Mouse (Mus musculus) brain, embryonic 14.5 days (tissue): ENCODE measurements around the gene B020004J07Rik. TPM values are rescaled to one million over a fixed set of nuclear protein-coding genes. Genes with fewer than 3 reads are reported as not detected.
"Not testable (repeated sequence)": the region's sequence is repeated elsewhere in the genome, so short reads cannot be mapped to it uniquely, and the experiment has no call there.

Experiments
- DNase-seq: peaks from one replicate; pipeline ENCODE4 v3.0.0-alpha.2; 2011; ENCODE audit warnings: low read depth
- CTCF ChIP-seq: fragments of 200-500 bp; IDR thresholded peaks from 2 replicates; pipeline ENCODE4 v1.5.1; 2012; ENCODE audit warnings: inconsistent platforms, mild to moderate bottlenecking, moderate library complexity, borderline replicate concordance; ENCODE audit not compliant: insufficient read depth, insufficient read length; ENCODE audit errors: extremely low read depth
- POLR2A ChIP-seq: fragments of 200-500 bp; IDR thresholded peaks from 2 replicates; pipeline ENCODE4 v1.6.1; 2012; ENCODE audit warnings: mild to moderate bottlenecking, inconsistent platforms, borderline replicate concordance; ENCODE audit not compliant: poor library complexity, insufficient read depth, insufficient read length, severe bottlenecking; ENCODE audit errors: extremely low read depth
- polyA plus RNA-seq: library from polyadenylated mRNA; depleted of rRNA; stranded (reverse); fragments of >200 nt; gene quantifications from 2 replicates; pipeline ENCODE4 v1.2.3, GENCODE M21; 2012; rRNA removed

B020004J07Rik gene
- polyA plus RNA-seq = not detected in 2 replicates

- DNase-seq = not testable (repeated sequence)
Measured at GRCm38 (mm10) chr4:101843923-101844322, at the start of gene B020004J07Rik. Gene B020004J07Rik, minus strand, starts transcription at chr4:101844023.

GRCm38 (mm10) chr4:101889377-101889776 lies 45.6 kb upstream of the B020004J07Rik start:
- no peak for TF ChIP-seq CTCF
- TF ChIP-seq POLR2A = no peak
- no peak for DNase-seq

- no peak for DNase-seq
- TF ChIP-seq CTCF (no peak), POLR2A (no peak)
Measured at GRCm38 (mm10) chr4:101883641-101884040, 39.8 kb upstream of the B020004J07Rik start.

- not testable (repeated sequence) for DNase-seq
Measured at GRCm38 (mm10) chr4:101875687-101876086, 31.9 kb upstream of the B020004J07Rik start.

- not testable (repeated sequence) for DNase-seq
Measured at GRCm38 (mm10) chr4:101872031-101872430, 28.2 kb upstream of the B020004J07Rik start.

GRCm38 (mm10) chr4:101862289-101862688 lies 18.5 kb upstream of the B020004J07Rik start:
- TF ChIP-seq CTCF (no peak), POLR2A (no peak)

GRCm38 (mm10) chr4:101860873-101861272 lies 17.1 kb upstream of the B020004J07Rik start:
- peak; percentile 47 for DNase-seq
- TF ChIP-seq POLR2A = no peak
- peak; percentile 21; the same call in 1 of the 2 replicates for TF ChIP-seq CTCF

More at GRCm38 (mm10) chr4:101862289-101862688, 18.5 kb upstream of the B020004J07Rik start:
- no peak for DNase-seq

- TF ChIP-seq POLR2A (no peak), CTCF (no peak; the same call in 1 of the 2 replicates)
- no peak for DNase-seq
Measured at GRCm38 (mm10) chr4:101850908-101851307, 7.1 kb upstream of the B020004J07Rik start.

Other genes starting within 250 kb of the B020004J07Rik start
- gene Leprot, start 196.3 kb downstream of the B020004J07Rik start, polyA plus RNA-seq = 83.5 and 100.0 TPM in 2 replicates
- gene Lepr, start 126.6 kb downstream of the B020004J07Rik start, polyA plus RNA-seq = 1.7 and 3.5 TPM in 2 replicates
- gene C130073F10Rik, start 49.8 kb upstream of the B020004J07Rik start, polyA plus RNA-seq = not detected in 2 replicates
- gene Gm12800, start 65.1 kb upstream of the B020004J07Rik start, polyA plus RNA-seq = not detected in 2 replicates
- not detected in 2 replicates for gene Gm12794, start 96.4 kb upstream of the B020004J07Rik start, polyA plus RNA-seq
- gene Gm12790, start 137.0 kb upstream of the B020004J07Rik start, polyA plus RNA-seq = not detected in 2 replicates
- gene Gm12789, start 142.6 kb upstream of the B020004J07Rik start, polyA plus RNA-seq = not detected in 2 replicates
- gene Pde4b, start 243.5 kb upstream of the B020004J07Rik start, polyA plus RNA-seq = 26.7 and 35.0 TPM in 2 replicates